Mouse (Mus musculus) hindbrain, embryonic 10.5 days (tissue): ENCODE results near the gene Ptgdr2. TPM values are rescaled to one million over a fixed set of nuclear protein-coding genes. Genes with fewer than 3 reads are reported as not detected.

Experiments used
- DNase-seq: peaks from one replicate; pipeline ENCODE4 v3.0.0-alpha.2; 2017; ENCODE audit warnings: low spot score
- H3K27ac ChIP-seq: fragments of 300-500 bp; sonication (generic); 2 replicates; pipeline ENCODE4 v1.5.1; 2016; ENCODE audit warnings: mild to moderate bottlenecking, moderate library complexity
- H3K27me3 ChIP-seq: fragments of 300-500 bp; sonication (generic); 2 replicates; pipeline ENCODE4 v1.6.1; 2016; ENCODE audit warnings: mild to moderate bottlenecking; ENCODE audit not compliant: poor library complexity, insufficient read depth, severe bottlenecking
- H3K36me3 ChIP-seq: fragments of 300-500 bp; sonication (generic); 2 replicates; pipeline ENCODE4 v1.6.1; 2016; ENCODE audit warnings: mild to moderate bottlenecking, moderate library complexity
- H3K4me1 ChIP-seq: fragments of 300-500 bp; sonication (generic); replicated peaks from 2 replicates; pipeline ENCODE4 v1.6.1; 2016; ENCODE audit warnings: mild to moderate bottlenecking
- H3K4me3 ChIP-seq: fragments of 300-500 bp; sonication (generic); 2 replicates; pipeline ENCODE4 v1.5.1; 2016; ENCODE audit warnings: mild to moderate bottlenecking, moderate library complexity
- H3K9me3 ChIP-seq: fragments of 300-500 bp; sonication (generic); 2 replicates; pipeline ENCODE4 v1.6.1; 2016; ENCODE audit warnings: mild to moderate bottlenecking, moderate library complexity
- WGBS: fragments of 180-500 bp; shearing (Covaris S2); methylation state at CpG from one replicate; pipeline ENCODE4 v1.1.7; 2016; 5-methylcytosine and 5-hydroxymethylcytosine counted together
- polyA plus RNA-seq: library from polyadenylated mRNA; unstranded; fragments of >200 nt; fragmentation: Nextera tagmentation; extraction: Ambion mirVana; gene quantifications from 2 replicates; pipeline ENCODE4 v1.2.1, GENCODE M21; 2016

The Ptgdr2 gene
- polyA plus RNA-seq, 1 experiment from 2014 or later, result not detected

DNA sequence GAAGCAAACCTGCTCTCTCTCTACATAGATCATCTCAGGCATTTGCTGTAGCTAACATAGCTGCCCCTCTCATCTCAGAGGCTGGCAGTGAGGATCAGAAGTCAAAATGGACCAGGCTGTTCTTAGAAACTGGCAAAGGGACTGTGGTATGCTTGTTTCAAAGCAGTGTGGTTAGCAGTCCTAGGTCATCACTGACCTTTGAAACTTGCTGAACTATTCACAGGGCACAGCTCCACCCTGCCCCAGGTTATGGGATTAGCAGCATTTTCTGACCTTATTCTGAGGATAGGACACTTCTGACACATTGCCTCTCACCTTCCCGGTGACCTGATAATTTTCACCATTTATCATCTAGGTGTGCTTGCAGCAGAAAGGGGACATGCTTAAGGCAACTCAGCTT lies 51.6 kb downstream of the Ptgdr2 start:
- H3K27me3 ChIP-seq, result no peaks in the 10 kb centered on the region
- DNase-seq, result no peak
- 85% methylated on average over 1 of the region's 1 CpGs for WGBS
- H3K27ac ChIP-seq, result no peak overlapping the region
- no peaks in the 10 kb centered on the region for H3K36me3 ChIP-seq
- no peaks in the 10 kb centered on the region for H3K4me1 ChIP-seq
- no peaks in the 10 kb centered on the region for H3K9me3 ChIP-seq
- H3K4me3 ChIP-seq, result no peak overlapping the region

DNA sequence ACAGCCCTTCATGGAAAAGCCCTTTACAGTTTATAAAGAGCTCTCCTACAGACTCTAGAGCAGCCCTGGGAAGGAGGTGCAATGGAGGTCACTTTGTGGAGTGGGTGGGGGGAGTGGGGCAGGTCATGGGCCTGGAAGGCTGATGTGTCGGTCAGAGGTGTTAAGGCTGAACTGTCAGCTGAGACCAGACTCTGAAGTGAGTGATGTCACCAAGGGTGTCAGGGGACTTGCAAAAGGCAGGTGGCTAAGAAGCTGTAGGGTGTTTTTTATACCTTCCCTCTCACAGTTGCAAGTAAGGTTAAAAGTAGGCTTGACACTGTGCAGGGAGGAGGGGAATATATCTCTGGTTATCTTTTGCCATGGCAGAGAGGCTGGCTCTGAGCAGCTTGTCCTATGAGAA lies 53.8 kb downstream of the Ptgdr2 start:
- H3K27me3 ChIP-seq, result no peaks in the 10 kb centered on the region
- H3K27ac ChIP-seq, result no peak overlapping the region
- H3K36me3 ChIP-seq, result no peaks in the 10 kb centered on the region
- no peak for DNase-seq
- no peak overlapping the region for H3K4me3 ChIP-seq
- no peaks in the 10 kb centered on the region for H3K4me1 ChIP-seq
- 57% methylated on average over 1 of the region's 1 CpGs for WGBS
- H3K9me3 ChIP-seq, result no peaks in the 10 kb centered on the region

DNA sequence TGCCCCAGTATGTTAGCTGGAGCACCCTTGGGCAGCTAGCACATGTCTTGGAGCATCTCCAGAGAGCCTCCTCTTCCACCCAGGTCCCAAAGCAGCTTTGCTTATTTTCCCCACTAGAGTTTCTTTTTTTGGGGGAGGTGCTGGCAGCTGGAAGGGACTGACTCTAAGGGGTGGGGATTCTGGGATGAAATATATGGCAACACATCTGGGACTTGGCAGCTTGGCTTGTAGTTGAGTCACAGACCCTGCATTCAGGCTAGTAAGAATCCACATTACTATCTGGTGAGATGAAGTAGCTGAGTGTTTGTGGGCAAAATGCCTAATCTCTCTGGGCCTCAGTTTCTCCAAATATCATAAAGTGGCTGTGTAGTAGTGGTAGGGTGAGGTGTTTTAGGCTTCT lies 55.0 kb downstream of the Ptgdr2 start:
- no peaks in the 10 kb centered on the region for H3K36me3 ChIP-seq
- no peaks in the 10 kb centered on the region for H3K9me3 ChIP-seq
- no peaks in the 10 kb centered on the region for H3K4me1 ChIP-seq
- no peak for DNase-seq
- no peak overlapping the region for H3K27ac ChIP-seq
- H3K27me3 ChIP-seq, result no peaks in the 10 kb centered on the region
- no peak overlapping the region for H3K4me3 ChIP-seq

Other genes starting within 250 kb of the Ptgdr2 start
- 36.7 and 40.7 TPM in 2 replicates for gene Vps37c, start 248.4 kb upstream of the Ptgdr2 start, polyA plus RNA-seq
- 0.14 and 0.18 TPM in 2 replicates for gene Cd5, start 198.2 kb upstream of the Ptgdr2 start, polyA plus RNA-seq
- gene Cd6, start 107.1 kb upstream of the Ptgdr2 start, polyA plus RNA-seq, result not detected in 2 replicates
- 0.50 and 0.93 TPM in 2 replicates for gene Slc15a3, start 97.4 kb upstream of the Ptgdr2 start, polyA plus RNA-seq
- gene Tmem132a, start 67.2 kb upstream of the Ptgdr2 start, polyA plus RNA-seq, result 119 and 135 TPM in 2 replicates
- 50.8 and 57.3 TPM in 2 replicates for gene Tmem109, start 55.2 kb upstream of the Ptgdr2 start, polyA plus RNA-seq
- 35.9 and 43.5 TPM in 2 replicates for gene Prpf19, start 41.9 kb upstream of the Ptgdr2 start, polyA plus RNA-seq
- 0.08 TPM in 1 of 2 replicates, not detected in the other for gene Zp1, start 16.5 kb upstream of the Ptgdr2 start, polyA plus RNA-seq
- gene Ccdc86, start 12.1 kb downstream of the Ptgdr2 start, polyA plus RNA-seq, result 31.7 and 38.5 TPM in 2 replicates
- gene Ms4a10, start 37.5 kb downstream of the Ptgdr2 start, polyA plus RNA-seq, result not detected in 2 replicates
- gene Ms4a15, start 56.1 kb downstream of the Ptgdr2 start, polyA plus RNA-seq, result not detected in 2 replicates
- gene Ms4a18, start 80.9 kb downstream of the Ptgdr2 start, polyA plus RNA-seq, result not detected in 2 replicates
- gene Ms4a8a, start 143.9 kb downstream of the Ptgdr2 start, polyA plus RNA-seq, result not detected in 2 replicates
- not detected in 2 replicates for gene 1700017D01Rik, start 193.7 kb downstream of the Ptgdr2 start, polyA plus RNA-seq
- gene 1700025F22Rik, start 228.2 kb downstream of the Ptgdr2 start, polyA plus RNA-seq, result not detected in 2 replicates